Mouse (Mus musculus) intestine, embryonic 15.5 days (tissue): Measurements from ENCODE around the gene Dcaf11. TPM values are rescaled to one million over a fixed set of nuclear protein-coding genes. Genes with fewer than 3 reads are reported as not detected.

Experiments used
- ATAC-seq: fragments of 200-750 bp; cut with Nextera tagmentation; 2 replicates; pipeline ENCODE4 v1.8.0; 2017; ENCODE audit warnings: moderate TSS enrichment, moderate library complexity
- H3K27ac ChIP-seq: fragments of 300-500 bp; sonication (generic); 2 replicates; pipeline ENCODE4 v1.5.1; 2015; ENCODE audit warnings: mild to moderate bottlenecking, inconsistent platforms
- H3K27me3 ChIP-seq: fragments of 300-500 bp; sonication (generic); replicated peaks from 2 replicates; pipeline ENCODE4 v1.6.1; 2015; ENCODE audit warnings: inconsistent platforms
- H3K36me3 ChIP-seq: fragments of 300-500 bp; sonication (generic); 2 replicates; pipeline ENCODE4 v1.6.1; 2015; ENCODE audit warnings: inconsistent platforms
- H3K4me1 ChIP-seq: fragments of 300-500 bp; sonication (generic); replicated peaks from 2 replicates; pipeline ENCODE4 v1.6.1; 2015; ENCODE audit warnings: inconsistent platforms
- H3K4me2 ChIP-seq: fragments of 300-500 bp; sonication (generic); replicated peaks from 2 replicates; pipeline ENCODE4 v1.6.1; 2015; ENCODE audit warnings: mild to moderate bottlenecking, inconsistent platforms
- H3K4me3 ChIP-seq: fragments of 300-500 bp; sonication (generic); replicated peaks from 2 replicates; pipeline ENCODE4 v1.5.1; 2015; ENCODE audit warnings: inconsistent platforms
- H3K9ac ChIP-seq: fragments of 300-500 bp; sonication (generic); 2 replicates; pipeline ENCODE4 v1.6.1; 2015; ENCODE audit warnings: inconsistent platforms
- H3K9me3 ChIP-seq: fragments of 300-500 bp; sonication (generic); 2 replicates; pipeline ENCODE4 v1.6.1; 2016; ENCODE audit warnings: inconsistent platforms
- WGBS: fragments of 180-500 bp; shearing (Covaris S2); methylation state at CpG from one replicate; pipeline ENCODE4 v1.1.7; 2015; 5-methylcytosine and 5-hydroxymethylcytosine counted together
- polyA plus RNA-seq: library from polyadenylated mRNA; unstranded; fragments of >200 nt; fragmentation: Nextera tagmentation; extraction: Ambion mirVana; gene quantifications from 2 replicates; pipeline ENCODE4 v1.2.1, GENCODE M21; 2015

The Dcaf11 gene
- polyA plus RNA-seq, 1 experiment from 2014 or later = 72.8 TPM

DNA sequence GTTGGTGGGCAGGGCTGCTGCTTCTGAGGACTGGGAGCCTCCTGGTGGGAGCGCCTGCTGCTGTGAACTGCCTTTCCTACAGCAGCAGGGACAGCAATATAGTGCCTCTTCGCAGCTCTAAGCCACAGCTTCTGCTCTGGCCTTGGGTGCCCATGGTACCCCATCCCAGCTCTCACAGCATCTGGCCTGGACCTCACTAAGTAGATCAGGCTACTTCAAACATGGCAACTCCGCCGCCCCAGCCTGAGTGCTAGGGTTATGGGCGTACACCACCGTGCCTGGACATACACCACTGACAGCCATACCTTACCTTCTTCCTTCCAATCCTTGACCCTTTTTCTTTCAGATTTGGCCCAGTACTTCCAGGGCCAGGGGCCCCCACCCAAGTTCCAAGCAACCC is 48.5 kb downstream of the Dcaf11 start:
- 0 out of 2 replicates have a peak, but pooled peaks cover 8% of the 10 kb centered on the region for H3K4me1 ChIP-seq
- H3K9me3 ChIP-seq = no peaks in the 10 kb centered on the region
- no peak for ATAC-seq
- no peak overlapping the region for H3K4me2 ChIP-seq
- H3K27ac ChIP-seq = no peak overlapping the region
- no peaks in the 10 kb centered on the region for H3K27me3 ChIP-seq
- WGBS = 91% methylated on average over 6 of the region's 6 CpGs
- 0 out of 2 replicates have a peak, but pooled peaks cover 16% of the 10 kb centered on the region for H3K36me3 ChIP-seq
- no peak overlapping the region for H3K9ac ChIP-seq
- H3K4me3 ChIP-seq = no peak overlapping the region

DNA sequence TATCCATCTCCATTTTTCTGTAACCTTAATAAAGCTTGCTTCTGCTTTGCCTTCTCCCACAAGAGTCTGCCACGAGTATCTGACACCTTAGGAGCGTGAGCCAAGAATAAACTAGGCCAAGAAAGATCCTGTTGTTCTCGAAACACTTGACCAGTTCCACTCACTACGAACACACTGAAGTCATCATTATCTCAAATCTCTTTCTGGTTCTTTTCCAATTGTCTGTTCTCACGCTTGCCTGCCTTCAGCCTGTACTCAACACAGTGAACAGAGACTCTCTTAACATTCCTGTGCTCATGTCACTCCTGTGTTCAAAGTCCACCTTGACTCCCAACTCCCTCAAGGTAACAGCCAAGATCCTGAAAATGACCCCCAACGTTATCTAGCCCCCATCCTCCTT is 53.5 kb downstream of the Dcaf11 start:
- no peak overlapping the region for H3K4me3 ChIP-seq
- 66% methylated on average over 6 of the region's 6 CpGs for WGBS
- no peak overlapping the region for H3K27ac ChIP-seq
- H3K4me2 ChIP-seq = no peak overlapping the region
- ATAC-seq = no peak
- 0 out of 2 replicates have a peak, but pooled peaks cover 3% of the 10 kb centered on the region for H3K36me3 ChIP-seq
- H3K9ac ChIP-seq = no peak overlapping the region
- H3K9me3 ChIP-seq = no peaks in the 10 kb centered on the region
- H3K4me1 ChIP-seq = 0 out of 2 replicates have a peak, but pooled peaks cover 4% of the 10 kb centered on the region
- no peaks in the 10 kb centered on the region for H3K27me3 ChIP-seq

DNA sequence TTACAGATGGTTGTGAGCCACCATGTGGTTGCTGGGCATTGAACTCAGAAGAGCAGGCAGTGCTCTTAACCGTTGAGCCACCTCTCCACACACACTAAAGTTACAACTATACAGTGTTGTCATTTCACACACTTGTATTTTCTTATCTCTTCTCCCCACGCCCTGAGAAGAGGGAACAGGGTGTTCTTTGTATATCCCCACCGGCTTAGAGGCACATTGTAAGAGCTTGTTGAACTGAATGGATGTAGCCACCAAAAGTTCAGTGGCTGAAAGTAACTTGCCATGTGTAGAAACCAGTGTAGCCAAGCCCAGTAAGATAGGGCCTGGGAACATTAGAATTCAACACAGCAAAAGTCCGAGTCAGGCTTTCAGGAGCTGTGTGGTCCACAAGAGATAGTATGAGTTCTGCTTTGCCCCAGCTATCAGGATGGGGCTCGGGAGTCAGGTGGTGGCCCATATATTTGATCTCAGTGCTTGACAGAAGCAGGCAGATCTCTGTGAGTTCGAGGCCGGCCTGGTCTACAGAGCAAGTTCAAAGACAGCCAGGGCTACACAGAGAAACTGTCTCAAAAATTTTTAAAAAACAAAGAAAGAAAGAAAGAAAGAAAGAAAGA is 54.9 kb downstream of the Dcaf11 start:
- Histone ChIP-seq H3K27me3 (no peaks in the 10 kb centered on the region), H3K4me2 (no peak overlapping the region), H3K27ac (no peak overlapping the region), H3K9me3 (no peaks in the 10 kb centered on the region), H3K4me1 (peaks cover 4% of the 10 kb centered on the region; the same call in 1 of the 2 replicates), H3K36me3 (0 out of 2 replicates have a peak, but pooled peaks cover 3% of the 10 kb centered on the region), H3K4me3 (no peak overlapping the region), H3K9ac (no peak overlapping the region)
- no peak for ATAC-seq
- WGBS = 76% methylated on average over 7 of the region's 7 CpGs

DNA sequence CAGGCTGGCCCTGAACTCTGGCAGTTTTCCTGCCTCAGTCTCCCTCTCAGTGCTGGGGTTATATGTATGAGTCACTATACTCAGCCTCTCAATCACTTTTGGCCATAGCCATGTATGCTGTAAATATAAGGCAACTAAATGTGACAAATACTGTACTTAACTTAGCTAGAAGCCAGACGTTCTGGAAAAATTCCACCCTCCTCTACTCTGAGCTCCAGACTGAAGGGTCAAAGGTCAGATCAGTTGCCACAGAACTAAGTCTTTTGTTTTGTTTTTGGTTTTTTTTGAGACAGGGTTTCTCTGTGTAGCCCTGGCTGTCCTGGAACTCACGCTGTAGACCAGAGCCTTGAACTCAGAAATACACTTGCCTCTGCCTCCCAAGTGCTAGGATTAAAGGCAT is 56.1 kb downstream of the Dcaf11 start:
- no peaks in the 10 kb centered on the region for H3K27me3 ChIP-seq
- no peak overlapping the region for H3K4me2 ChIP-seq
- no peak overlapping the region for H3K27ac ChIP-seq
- no peak overlapping the region for H3K9ac ChIP-seq
- peaks cover 4% of the 10 kb centered on the region; the same call in 1 of the 2 replicates for H3K4me1 ChIP-seq
- H3K4me3 ChIP-seq = no peak overlapping the region
- no peaks in the 10 kb centered on the region for H3K9me3 ChIP-seq
- no peak for ATAC-seq
- H3K36me3 ChIP-seq = no peaks in the 10 kb centered on the region
- 37% methylated on average over 2 of the region's 2 CpGs for WGBS

DNA sequence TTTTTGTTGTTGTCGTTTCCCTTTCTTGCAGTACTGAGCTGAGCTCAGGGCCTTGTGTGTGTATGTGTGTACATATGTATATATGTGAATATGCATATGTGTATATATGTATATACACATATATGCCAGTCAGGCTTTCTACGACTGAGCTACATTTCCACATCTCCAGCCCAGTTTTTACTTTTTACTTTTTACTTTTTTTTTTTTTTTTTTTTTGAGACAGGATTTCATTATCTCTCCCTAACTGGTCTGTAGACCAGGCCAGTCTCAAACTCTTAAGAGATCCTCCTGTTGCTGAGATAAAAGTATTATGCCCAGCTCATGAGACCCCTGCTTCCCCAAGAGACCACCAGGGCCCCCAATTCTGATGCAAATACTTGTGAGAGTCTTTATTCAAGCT is 57.0 kb downstream of the Dcaf11 start:
- 81% methylated on average over 2 of the region's 2 CpGs for WGBS
- H3K27ac ChIP-seq = no peak overlapping the region

DNA sequence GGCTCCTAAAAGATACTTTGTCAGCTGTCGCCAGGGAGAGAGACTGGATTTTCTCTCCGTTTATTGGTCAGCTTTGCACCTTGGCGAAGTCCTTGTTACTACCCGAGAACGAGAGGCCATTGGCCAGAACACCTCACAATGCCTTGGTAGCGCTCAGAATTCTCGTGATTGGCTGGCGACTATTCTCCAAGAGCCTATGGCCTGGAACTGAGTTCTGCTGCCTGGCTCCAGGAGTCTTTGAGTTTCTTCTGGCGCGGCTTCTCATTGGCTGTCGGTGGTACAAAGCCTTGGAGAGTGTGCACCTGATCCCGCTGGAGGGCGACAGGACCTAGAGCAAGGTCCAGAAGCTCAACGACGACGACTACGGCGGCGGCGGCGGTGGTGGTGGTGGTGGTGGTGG is 58.0 kb downstream of the Dcaf11 start, which contains the start of gene Rec8:
Gene Rec8, plus strand, starts transcription at position 216 of the 400 bp plus-strand sequence.
- Histone ChIP-seq H3K36me3 (no peaks in the 10 kb centered on the region), H3K4me1 (peaks cover 4% of the 10 kb centered on the region; the same call in 1 of the 2 replicates), H3K27ac (no peak within 1 kb of the TSS), H3K4me2 (peak within 1 kb of the TSS; percentile 52), H3K4me3 (peak within 1 kb of the TSS; percentile 23), H3K27me3 (no peaks in the 10 kb centered on the region), H3K9me3 (no peaks in the 10 kb centered on the region), H3K9ac (peak within 1 kb of the TSS; percentile 32; the same call in 1 of the 2 replicates)
- 13% methylated on average over 21 of the region's 21 CpGs for WGBS
- peak; percentile 90 for ATAC-seq

More for the DNA sequence above, 57.0 kb downstream of the Dcaf11 start:
- no peak overlapping the region for H3K4me2 ChIP-seq
- H3K9me3 ChIP-seq = no peaks in the 10 kb centered on the region
- no peak for ATAC-seq
- no peaks in the 10 kb centered on the region for H3K36me3 ChIP-seq
- peaks cover 4% of the 10 kb centered on the region; the same call in 1 of the 2 replicates for H3K4me1 ChIP-seq
- H3K4me3 ChIP-seq = no peak overlapping the region
- H3K9ac ChIP-seq = no peak overlapping the region
- H3K27me3 ChIP-seq = no peaks in the 10 kb centered on the region

DNA sequence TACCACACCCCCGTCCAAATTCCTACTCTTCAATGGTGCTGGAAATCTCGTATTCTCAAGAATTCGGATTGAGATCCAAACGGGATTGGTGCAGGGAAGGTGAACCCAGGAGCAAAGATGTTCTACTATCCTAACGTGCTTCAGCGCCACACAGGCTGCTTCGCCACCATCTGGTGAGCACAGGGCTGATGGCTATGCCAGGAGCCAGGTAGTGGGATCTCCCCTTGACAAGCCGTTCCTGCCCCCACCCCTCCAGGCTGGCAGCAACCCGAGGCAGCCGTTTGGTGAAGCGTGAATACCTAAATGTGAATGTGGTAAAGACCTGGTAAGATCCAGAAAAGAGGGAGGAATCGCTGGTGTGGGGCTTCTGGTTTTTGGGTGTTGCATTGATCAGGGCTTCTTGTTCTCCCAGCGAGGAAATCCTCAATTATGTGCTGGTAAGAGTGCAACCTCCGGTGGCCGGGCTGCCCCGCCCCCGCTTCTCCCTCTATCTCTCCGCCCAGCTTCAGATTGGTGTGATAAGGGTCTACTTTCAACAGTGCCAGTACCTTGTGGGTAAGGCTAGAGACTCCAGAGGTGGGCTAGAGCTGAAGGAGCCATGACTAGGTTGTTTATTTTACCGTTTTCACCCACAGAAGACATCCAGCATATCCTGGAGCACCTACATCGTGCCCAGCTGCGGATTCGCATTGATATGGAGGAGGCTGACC is 58.8 kb downstream of the Dcaf11 start:
- Histone ChIP-seq H3K9me3 (no peaks in the 10 kb centered on the region), H3K36me3 (no peaks in the 10 kb centered on the region), H3K4me2 (peak overlapping the region; percentile 52), H3K4me3 (peak overlapping the region; percentile 23), H3K27ac (no peak overlapping the region), H3K9ac (peak overlapping the region; percentile 32; the same call in 1 of the 2 replicates), H3K27me3 (no peaks in the 10 kb centered on the region), H3K4me1 (peaks cover 4% of the 10 kb centered on the region; the same call in 1 of the 2 replicates)
- 32% methylated on average over 22 of the region's 22 CpGs for WGBS
- peak; percentile 41; the same call in 1 of the 2 replicates for ATAC-seq

Other genes with a start within 250 kb of the Dcaf11 start
- gene Dhrs4, start 81.2 kb upstream of the Dcaf11 start, polyA plus RNA-seq = 137 and 139 TPM in 2 replicates
- 2.2 and 2.4 TPM in 2 replicates for gene Carmil3, start 69.4 kb upstream of the Dcaf11 start, polyA plus RNA-seq
- 0.25 and 0.40 TPM in 2 replicates for gene Cpne6, start 49.6 kb upstream of the Dcaf11 start, polyA plus RNA-seq
- not detected in 2 replicates for gene Nrl, start 35.0 kb upstream of the Dcaf11 start, polyA plus RNA-seq
- 48.8 and 50.8 TPM in 2 replicates for gene Pck2, start 19.7 kb upstream of the Dcaf11 start, polyA plus RNA-seq
- gene A730061H03Rik, start 400 bp downstream of the Dcaf11 start, polyA plus RNA-seq = 2.2 and 2.4 TPM in 2 replicates
- gene Fitm1, start 15.6 kb downstream of the Dcaf11 start, polyA plus RNA-seq = 0.49 and 0.72 TPM in 2 replicates
- 197 and 207 TPM in 2 replicates for gene Psme1, start 18.1 kb downstream of the Dcaf11 start, polyA plus RNA-seq
- 9.6 and 11.6 TPM in 2 replicates for gene Emc9, start 25.3 kb downstream of the Dcaf11 start, polyA plus RNA-seq
- gene Psme2, start 31.1 kb downstream of the Dcaf11 start, polyA plus RNA-seq = 343 and 366 TPM in 2 replicates
- 15.7 and 16.3 TPM in 2 replicates for gene Rnf31, start 31.7 kb downstream of the Dcaf11 start, polyA plus RNA-seq
- gene Irf9, start 43.6 kb downstream of the Dcaf11 start, polyA plus RNA-seq = 10.5 and 10.8 TPM in 2 replicates
- 8.2 and 10.5 TPM in 2 replicates for gene Rec8, start 58.0 kb downstream of the Dcaf11 start, polyA plus RNA-seq
- 63.8 and 72.8 TPM in 2 replicates for gene Ipo4, start 76.0 kb downstream of the Dcaf11 start, polyA plus RNA-seq
- 0.86 and 2.6 TPM in 2 replicates for gene Gm49378, start 77.9 kb downstream of the Dcaf11 start, polyA plus RNA-seq
- gene Tm9sf1, start 83.8 kb downstream of the Dcaf11 start, polyA plus RNA-seq = 119 and 124 TPM in 2 replicates
- gene Tssk4, start 90.2 kb downstream of the Dcaf11 start, polyA plus RNA-seq = 0.75 and 1.2 TPM in 2 replicates
- gene Mdp1, start 100.5 kb downstream of the Dcaf11 start, polyA plus RNA-seq = 58.4 and 62.1 TPM in 2 replicates
- gene Gmpr2, start 111.9 kb downstream of the Dcaf11 start, polyA plus RNA-seq = 58.6 and 58.7 TPM in 2 replicates
- gene Nedd8, start 112.1 kb downstream of the Dcaf11 start, polyA plus RNA-seq = 510 and 527 TPM in 2 replicates
- gene Tinf2, start 121.8 kb downstream of the Dcaf11 start, polyA plus RNA-seq = 35.8 and 38.7 TPM in 2 replicates
- gene Tgm1, start 153.9 kb downstream of the Dcaf11 start, polyA plus RNA-seq = 1.1 and 1.2 TPM in 2 replicates
- gene Rabggta, start 162.3 kb downstream of the Dcaf11 start, polyA plus RNA-seq = 34.1 and 34.9 TPM in 2 replicates
- gene Dhrs1, start 185.7 kb downstream of the Dcaf11 start, polyA plus RNA-seq = 99.4 and 117 TPM in 2 replicates
- gene Nop9, start 185.7 kb downstream of the Dcaf11 start, polyA plus RNA-seq = 35.6 and 36.0 TPM in 2 replicates
- 52.7 and 63.5 TPM in 2 replicates for gene Cideb, start 198.5 kb downstream of the Dcaf11 start, polyA plus RNA-seq
- 0.31 and 0.52 TPM in 2 replicates for gene Ltb4r2, start 201.4 kb downstream of the Dcaf11 start, polyA plus RNA-seq
- 0.93 and 1.0 TPM in 2 replicates for gene Ltb4r1, start 206.0 kb downstream of the Dcaf11 start, polyA plus RNA-seq
- gene Adcy4, start 224.1 kb downstream of the Dcaf11 start, polyA plus RNA-seq = 6.7 and 7.0 TPM in 2 replicates
- 45.2 and 45.6 TPM in 2 replicates for gene Ripk3, start 228.9 kb downstream of the Dcaf11 start, polyA plus RNA-seq